Mouse (Mus musculus): ENCODE data around the gene R3hcc1l.

DNA sequence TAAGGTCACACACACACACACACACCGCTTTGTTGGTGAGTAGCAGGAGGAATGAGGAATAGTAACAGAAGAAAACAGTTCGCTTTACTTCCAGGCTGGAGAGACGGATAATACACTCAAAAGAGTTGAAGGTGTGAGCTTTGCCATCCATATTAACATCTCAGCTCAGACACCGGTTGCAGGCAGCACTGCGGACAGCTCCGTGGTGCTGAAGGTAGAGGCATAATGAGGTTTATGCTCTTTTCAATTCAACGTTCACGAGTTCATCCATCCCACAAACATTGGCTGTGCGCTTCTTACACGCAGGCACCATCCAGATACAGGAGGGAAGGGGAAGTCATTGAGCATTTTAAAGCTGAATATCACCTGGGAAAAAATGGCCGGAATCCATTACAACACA is 45.7 kb upstream of the R3hcc1l start:
- TF ChIP-seq CTCF (IDR thresholded peaks at IDR 0.05; ENCODE audit: insufficient read depth, low read depth, low read length) (no peak), POLR2A (IDR thresholded peaks at IDR 0.05; ENCODE audit: insufficient read depth, low read depth, low read length) (no peak)

All from olfactory bulb, adult 2 months (tissue).